Mouse (Mus musculus) C2C12 (cell line): ENCODE measurements around the gene Pdzd2.

Experiments used
- CTCF ChIP-seq: IDR thresholded peaks from one replicate; pipeline ENCODE4 v1.5.1; 2011; ENCODE audit not compliant: control insufficient read depth, insufficient read depth, insufficient read length
- MAX ChIP-seq: IDR thresholded peaks from one replicate; pipeline ENCODE4 v1.6.1; 2011; ENCODE audit warnings: mild to moderate bottlenecking, control low read depth
- MYOD1 ChIP-seq: IDR thresholded peaks from one replicate; pipeline ENCODE4 v1.6.1; 2011; ENCODE audit warnings: low read depth; ENCODE audit not compliant: control insufficient read depth, insufficient read length

DNA sequence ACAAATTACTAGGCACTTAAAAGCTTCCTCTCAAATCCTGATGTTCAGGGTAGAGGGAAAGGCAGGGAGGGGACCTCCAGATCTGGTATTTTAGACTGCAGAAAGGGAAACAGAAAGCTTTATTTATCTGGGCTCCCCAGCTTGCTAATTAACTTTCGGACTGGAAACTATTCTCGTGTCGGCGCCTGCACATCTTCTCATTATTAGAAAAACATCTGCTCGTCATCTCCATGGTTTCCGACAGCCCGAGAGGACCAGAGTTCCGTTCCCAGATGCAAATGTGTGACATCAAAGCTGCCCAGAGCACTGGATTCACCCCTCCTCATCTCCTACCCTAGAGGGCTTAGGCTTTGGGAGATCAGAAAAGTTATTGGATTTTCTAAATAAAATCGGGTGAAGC is 57.2 kb downstream of the Pdzd2 start:
- TF ChIP-seq MYOD1 (no peak), MAX (no peak), CTCF (no peak)
